Mouse (Mus musculus): ENCODE measurements around the gene Clec18a. TPM values are rescaled to one million over a fixed set of nuclear protein-coding genes. Genes with fewer than 3 reads are reported as not detected.

Gene Clec18a
- polyA plus RNA-seq, 1 experiment from 2014 or later = 1.4 TPM

GRCm38 (mm10) chr8:111055031-111055634 is 37.1 kb downstream of the Clec18a start:
- Histone ChIP-seq H3K4me1 (replicated peaks) (peaks cover 16% of the 10 kb centered on the region), H3K4me2 (no peak overlapping the region), H3K27ac (no peak overlapping the region), H3K9me3 (no peaks in the 10 kb centered on the region), H3K9ac (no peak overlapping the region; the same call in 1 of the 2 replicates), H3K36me3 (peaks cover 63% of the 10 kb centered on the region), H3K4me3 (no peak overlapping the region), H3K27me3 (no peaks in the 10 kb centered on the region)
- whole genome bisulfite sequencing = 91% methylated on average over 17 of the region's 17 CpGs
- ATAC-seq (ENCODE audit: low FRiP score) = no peak

GRCm38 (mm10) chr8:111053827-111054518 is 38.3 kb downstream of the Clec18a start:
- no peak for ATAC-seq (ENCODE audit: low FRiP score)

DNA sequence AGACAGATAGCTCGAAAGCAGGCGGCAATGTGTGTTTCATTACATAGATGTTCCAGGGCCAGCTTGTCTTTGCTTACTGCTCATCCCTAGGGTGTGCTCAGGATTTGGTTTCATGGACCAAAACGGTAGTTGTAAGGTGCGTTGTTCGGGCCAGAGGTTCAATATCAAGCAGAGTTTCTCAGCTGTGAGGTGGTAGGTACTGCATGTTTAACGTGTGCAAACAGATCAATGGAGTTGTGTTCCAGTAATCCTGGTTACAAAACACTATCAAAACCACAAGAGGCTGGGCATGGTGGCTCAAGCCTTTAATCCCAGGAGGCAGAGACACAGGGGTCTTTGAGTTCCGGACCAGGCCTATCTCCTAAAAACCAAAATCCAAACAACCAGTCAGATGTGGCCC is 43.1 kb downstream of the Clec18a start:
- WGBS = 97% methylated on average over 7 of the region's 7 CpGs
- H3K27ac ChIP-seq = no peak overlapping the region
- H3K27me3 ChIP-seq = no peaks in the 10 kb centered on the region
- H3K4me3 ChIP-seq = no peak overlapping the region
- no peaks in the 10 kb centered on the region for H3K9me3 ChIP-seq
- H3K4me1 ChIP-seq (replicated peaks) = no peaks in the 10 kb centered on the region
- no peak overlapping the region for H3K4me2 ChIP-seq
- peaks cover 100% of the 10 kb centered on the region for H3K36me3 ChIP-seq
- H3K9ac ChIP-seq = no peak overlapping the region
- ATAC-seq (ENCODE audit: low FRiP score) = no peak

More at GRCm38 (mm10) chr8:111053827-111054518, 38.3 kb downstream of the Clec18a start:
- Histone ChIP-seq H3K4me1 (replicated peaks) (peaks cover 16% of the 10 kb centered on the region), H3K9me3 (no peaks in the 10 kb centered on the region), H3K4me3 (no peak overlapping the region), H3K27ac (no peak overlapping the region), H3K4me2 (no peak overlapping the region), H3K27me3 (no peaks in the 10 kb centered on the region), H3K9ac (no peak overlapping the region), H3K36me3 (peaks cover 74% of the 10 kb centered on the region)
- 97% methylated on average over 12 of the region's 12 CpGs for WGBS

DNA sequence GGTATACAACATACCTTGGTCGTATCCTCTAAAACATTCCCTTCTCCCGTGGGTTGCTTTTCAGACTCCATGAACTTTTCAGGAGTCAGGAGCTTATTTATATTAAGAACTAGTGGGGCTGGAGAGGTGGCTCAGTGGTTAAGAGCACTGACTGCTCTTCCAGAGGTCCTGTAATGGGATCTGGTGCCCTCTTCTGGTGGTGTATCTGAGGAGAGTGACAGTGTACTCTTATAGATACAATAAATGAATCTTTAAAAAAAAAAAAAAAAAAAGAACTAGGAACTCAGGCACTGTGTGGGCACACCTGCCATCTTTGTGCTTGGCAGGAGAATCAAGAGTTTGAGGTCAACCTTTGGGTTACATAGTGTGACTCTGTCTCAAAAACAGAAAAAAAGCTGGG is 43.5 kb downstream of the Clec18a start:
- Histone ChIP-seq H3K4me3 (no peak overlapping the region), H3K27me3 (no peaks in the 10 kb centered on the region), H3K4me2 (no peak overlapping the region), H3K27ac (no peak overlapping the region), H3K9ac (no peak overlapping the region), H3K4me1 (replicated peaks) (no peaks in the 10 kb centered on the region), H3K9me3 (no peaks in the 10 kb centered on the region), H3K36me3 (peaks cover 100% of the 10 kb centered on the region)
- no peak for ATAC-seq (ENCODE audit: low FRiP score)
- WGBS = 92% methylated on average over 2 of the region's 2 CpGs

DNA sequence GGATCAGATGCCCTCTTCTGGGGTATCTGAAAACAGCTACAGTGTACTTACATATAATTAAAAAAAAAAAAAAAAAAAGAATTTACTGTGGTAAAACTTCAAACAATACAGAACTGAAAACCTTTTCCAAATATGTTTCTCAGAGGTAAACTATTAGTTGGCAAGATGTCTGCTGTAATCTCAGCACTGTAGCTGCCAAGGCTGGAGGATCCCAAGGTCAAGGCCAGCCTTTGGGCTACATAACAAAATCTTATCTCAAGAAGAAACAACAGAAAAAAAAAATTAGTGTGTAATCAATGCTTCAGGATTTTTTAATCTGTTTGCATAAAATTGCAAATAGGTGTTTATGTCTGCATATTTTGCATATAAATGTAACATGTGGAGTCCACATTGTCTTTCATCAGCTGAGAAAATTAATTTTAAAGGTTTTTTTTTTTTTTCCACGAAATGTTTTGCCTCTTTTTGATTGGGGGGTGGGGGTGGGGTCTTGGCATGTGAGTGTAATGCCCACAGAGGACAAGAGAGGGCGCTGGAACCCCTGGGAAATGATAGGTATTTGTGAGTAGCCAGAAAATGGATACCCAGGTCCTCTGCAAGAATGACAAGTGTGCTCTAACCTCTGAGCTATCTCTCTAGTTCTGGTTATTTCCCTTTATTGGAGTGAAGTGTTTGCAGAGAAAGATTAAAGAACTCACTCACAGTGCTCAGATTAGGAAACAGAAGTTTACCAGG is 48.1 kb downstream of the Clec18a start:
- no peak overlapping the region for H3K4me2 ChIP-seq
- H3K4me3 ChIP-seq = no peak overlapping the region
- H3K9me3 ChIP-seq = no peaks in the 10 kb centered on the region
- H3K36me3 ChIP-seq = peaks cover 98% of the 10 kb centered on the region
- ATAC-seq (ENCODE audit: low FRiP score) = no peak
- 43% methylated on average over 2 of the region's 2 CpGs for WGBS
- H3K4me1 ChIP-seq (replicated peaks) = no peaks in the 10 kb centered on the region
- no peak overlapping the region for H3K27ac ChIP-seq
- H3K9ac ChIP-seq = no peak overlapping the region
- H3K27me3 ChIP-seq = no peaks in the 10 kb centered on the region

DNA sequence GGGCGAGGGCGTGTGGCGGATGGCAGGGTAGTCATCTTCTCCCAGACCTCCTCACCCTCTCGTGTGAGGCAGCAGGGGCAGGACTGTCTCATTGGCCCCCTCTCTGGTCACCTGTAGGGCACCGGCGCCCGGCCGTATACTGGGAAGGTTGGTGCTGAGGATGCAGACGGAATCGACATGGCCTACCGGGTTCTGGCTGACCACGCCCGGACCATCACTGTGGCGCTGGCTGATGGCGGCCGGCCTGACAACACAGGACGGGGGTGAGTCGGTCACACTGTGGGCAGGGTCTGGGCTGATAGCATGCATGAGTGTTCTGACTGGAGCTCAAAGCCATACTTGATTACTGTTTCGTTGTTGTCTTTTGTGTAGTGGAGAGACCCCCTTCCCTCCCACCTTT is 49.7 kb downstream of the Clec18a start:
- H3K36me3 ChIP-seq = peaks cover 98% of the 10 kb centered on the region
- H3K4me3 ChIP-seq = no peak overlapping the region
- H3K4me2 ChIP-seq = no peak overlapping the region
- H3K9me3 ChIP-seq = no peaks in the 10 kb centered on the region
- H3K9ac ChIP-seq = no peak overlapping the region
- ATAC-seq (ENCODE audit: low FRiP score) = no peak
- no peaks in the 10 kb centered on the region for H3K4me1 ChIP-seq (replicated peaks)
- H3K27ac ChIP-seq = no peak overlapping the region
- H3K27me3 ChIP-seq = no peaks in the 10 kb centered on the region
- WGBS = 96% methylated on average over 19 of the region's 19 CpGs

DNA sequence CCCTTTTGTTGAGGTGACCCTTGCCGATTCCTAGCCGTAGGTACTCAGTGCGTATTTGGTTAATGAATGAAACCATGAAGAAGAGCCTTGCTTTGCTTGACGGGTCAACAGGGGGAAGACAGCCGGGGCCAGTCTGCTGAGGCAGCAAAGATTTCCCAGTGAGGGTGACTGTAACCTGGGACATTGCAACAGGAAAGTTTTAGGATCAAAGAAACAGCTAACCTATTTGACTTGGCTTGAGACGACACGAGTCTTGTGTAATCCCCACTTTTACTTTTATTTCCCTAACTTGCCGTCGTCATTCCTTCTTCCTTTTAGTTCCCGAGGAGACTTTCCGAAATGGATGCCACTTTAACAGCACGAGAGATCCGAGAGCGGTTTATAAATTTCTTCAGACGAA is 55.6 kb downstream of the Clec18a start:
- H3K4me2 ChIP-seq = no peak overlapping the region
- H3K9ac ChIP-seq = no peak overlapping the region
- no peak overlapping the region for H3K27ac ChIP-seq
- WGBS = 96% methylated on average over 15 of the region's 15 CpGs
- no peak for ATAC-seq (ENCODE audit: low FRiP score)
- peaks cover 2% of the 10 kb centered on the region; the same call in 1 of the 2 replicates for H3K27me3 ChIP-seq
- H3K36me3 ChIP-seq = peaks cover 53% of the 10 kb centered on the region
- H3K9me3 ChIP-seq = no peaks in the 10 kb centered on the region
- no peak overlapping the region for H3K4me3 ChIP-seq
- peaks cover 22% of the 10 kb centered on the region for H3K4me1 ChIP-seq (replicated peaks)

DNA sequence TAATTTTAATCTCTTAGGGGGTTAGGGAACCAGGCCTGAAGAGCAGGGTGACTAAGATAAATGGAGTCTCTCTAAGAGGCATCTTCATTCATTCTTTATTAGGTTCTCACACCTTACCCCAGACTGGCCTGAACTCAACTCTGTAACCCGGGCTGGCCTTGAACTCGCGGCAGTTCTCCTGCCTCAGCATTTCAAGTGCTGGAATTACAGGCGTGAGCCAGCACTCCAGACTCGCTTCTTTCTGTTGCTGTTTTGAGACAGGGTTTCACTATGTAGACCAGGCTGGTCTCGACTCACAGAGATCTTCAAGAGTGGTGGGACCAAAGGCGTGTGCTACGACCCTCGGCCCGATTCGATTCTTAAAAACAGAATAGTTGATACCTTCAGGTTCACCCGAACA is 58.0 kb downstream of the Clec18a start:
- H3K27me3 ChIP-seq = peaks cover 20% of the 10 kb centered on the region
- peak overlapping the region; percentile 92 for H3K27ac ChIP-seq
- peak overlapping the region; percentile 85 for H3K9ac ChIP-seq
- H3K4me2 ChIP-seq = peak overlapping the region; percentile 60
- H3K4me1 ChIP-seq (replicated peaks) = peaks cover 22% of the 10 kb centered on the region
- H3K9me3 ChIP-seq = no peaks in the 10 kb centered on the region
- no peak for ATAC-seq (ENCODE audit: low FRiP score)
- peaks cover 31% of the 10 kb centered on the region for H3K36me3 ChIP-seq
- 22% methylated on average over 12 of the region's 12 CpGs for WGBS
- H3K4me3 ChIP-seq = peak overlapping the region; percentile 74

- Histone ChIP-seq H3K4me1 (replicated peaks) (peaks cover 22% of the 10 kb centered on the region), H3K27ac (peak overlapping the region; percentile 92), H3K4me2 (peak overlapping the region; percentile 60), H3K9ac (peak overlapping the region; percentile 85), H3K27me3 (peaks cover 22% of the 10 kb centered on the region), H3K9me3 (no peaks in the 10 kb centered on the region), H3K4me3 (peak overlapping the region; percentile 74), H3K36me3 (peaks cover 25% of the 10 kb centered on the region)
- ATAC-seq (ENCODE audit: low FRiP score) = peak; percentile 100
- 7% methylated on average over 37 of the region's 37 CpGs for WGBS
Measured at GRCm38 (mm10) chr8:111033482-111034215, 58.6 kb downstream of the Clec18a start.

GRCm38 (mm10) chr8:111032916-111033315 is 59.3 kb downstream of the Clec18a start, which contains the start of gene Aars:
Aars (plus strand) TSS chr8:111033144.
- H3K27me3 ChIP-seq = peaks cover 22% of the 10 kb centered on the region
- peaks cover 18% of the 10 kb centered on the region for H3K36me3 ChIP-seq
- no peak for ATAC-seq (ENCODE audit: low FRiP score)
- peak within 1 kb of the TSS; percentile 85 for H3K9ac ChIP-seq
- H3K9me3 ChIP-seq = no peaks in the 10 kb centered on the region
- peak within 1 kb of the TSS; percentile 74 for H3K4me3 ChIP-seq
- H3K4me1 ChIP-seq (replicated peaks) = peaks cover 27% of the 10 kb centered on the region
- peak within 1 kb of the TSS; percentile 92 for H3K27ac ChIP-seq
- H3K4me2 ChIP-seq = peak within 1 kb of the TSS; percentile 60
- 96% methylated on average over 7 of the region's 7 CpGs for WGBS

- no peak within 1 kb of the TSS for H3K4me2 ChIP-seq
- no peaks in the 10 kb centered on the region for H3K9me3 ChIP-seq
- H3K36me3 ChIP-seq = peaks cover 6% of the 10 kb centered on the region
- ATAC-seq (ENCODE audit: low FRiP score) = no peak
- 96% methylated on average over 19 of the region's 19 CpGs for WGBS
- no peak within 1 kb of the TSS for H3K4me3 ChIP-seq
- H3K27me3 ChIP-seq = peaks cover 22% of the 10 kb centered on the region
- H3K4me1 ChIP-seq (replicated peaks) = peaks cover 32% of the 10 kb centered on the region
- no peak within 1 kb of the TSS for H3K9ac ChIP-seq
- no peak within 1 kb of the TSS for H3K27ac ChIP-seq
Measured at GRCm38 (mm10) chr8:111031572-111031971, 60.7 kb downstream of the Clec18a start, which contains the start of gene Ddx19b. Ddx19b (minus strand) TSS chr8:111031751.

- Histone ChIP-seq H3K27ac (no peak overlapping the region), H3K4me2 (no peak overlapping the region), H3K27me3 (peaks cover 22% of the 10 kb centered on the region), H3K36me3 (no peaks in the 10 kb centered on the region), H3K9me3 (no peaks in the 10 kb centered on the region), H3K9ac (no peak overlapping the region), H3K4me1 (replicated peaks) (peaks cover 24% of the 10 kb centered on the region), H3K4me3 (no peak overlapping the region)
- ATAC-seq (ENCODE audit: low FRiP score) = no peak
- WGBS = 83% methylated on average over 6 of the region's 6 CpGs
Measured at GRCm38 (mm10) chr8:111030045-111030444, 62.2 kb downstream of the Clec18a start.
